Mouse (Mus musculus) embryonic facial prominence, embryonic 11.5 days (tissue): Measurements from ENCODE around the gene Stk32c. TPM values are rescaled to one million over a fixed set of nuclear protein-coding genes. Genes with fewer than 3 reads are reported as not detected.

Source experiments
- ATAC-seq: fragments of 200-750 bp; cut with Nextera tagmentation; replicated peaks from 2 replicates; pipeline ENCODE4 v1.8.0; 2017; ENCODE audit warnings: low read depth; ENCODE audit not compliant: insufficient number of reproducible peaks, low FRiP score, low TSS enrichment
- DNase-seq: peaks from one replicate; pipeline ENCODE4 v3.0.0-alpha.2; 2015; ENCODE audit warnings: low spot score
- H3K27ac ChIP-seq: fragments of 300-500 bp; sonication (generic); replicated peaks from 2 replicates; pipeline ENCODE4 v1.5.1; 2014; ENCODE audit warnings: mild to moderate bottlenecking, low read depth, low read length, control low read depth
- H3K27me3 ChIP-seq: fragments of 300-500 bp; sonication (generic); 2 replicates; pipeline ENCODE4 v1.6.1; 2014; ENCODE audit warnings: mild to moderate bottlenecking, low read length, moderate library complexity, mixed read lengths; ENCODE audit not compliant: control insufficient read depth, insufficient read depth
- H3K36me3 ChIP-seq: fragments of 300-500 bp; sonication (generic); replicated peaks from 2 replicates; pipeline ENCODE4 v1.6.1; 2014; ENCODE audit warnings: low read depth, mild to moderate bottlenecking, low read length, moderate library complexity, mixed read lengths; ENCODE audit not compliant: control insufficient read depth, insufficient read depth
- H3K4me1 ChIP-seq: fragments of 300-500 bp; sonication (generic); 2 replicates; pipeline ENCODE4 v1.6.1; 2014; ENCODE audit warnings: low read length, mixed read lengths; ENCODE audit not compliant: control insufficient read depth, insufficient read depth
- H3K4me2 ChIP-seq: fragments of 300-500 bp; sonication (generic); 2 replicates; pipeline ENCODE4 v1.6.1; 2014; ENCODE audit warnings: low read depth, mild to moderate bottlenecking, control low read depth, low read length, moderate library complexity
- H3K4me3 ChIP-seq: fragments of 300-500 bp; sonication (generic); 2 replicates; pipeline ENCODE4 v1.5.1; 2014; ENCODE audit warnings: low read depth, low read length, control low read depth
- H3K9ac ChIP-seq: fragments of 300-500 bp; sonication (generic); replicated peaks from 2 replicates; pipeline ENCODE4 v1.6.1; 2014; ENCODE audit warnings: mild to moderate bottlenecking, control low read depth, low read length
- H3K9me3 ChIP-seq: fragments of 300-500 bp; sonication (generic); replicated peaks from 2 replicates; pipeline ENCODE4 v1.6.1; 2016; ENCODE audit warnings: mild to moderate bottlenecking, low read length, inconsistent platforms, mixed read lengths; ENCODE audit not compliant: control insufficient read depth
- WGBS: fragments of 180-500 bp; shearing (Covaris S2); extraction: QIAGEN DNeasy Blood & Tissue Kit; methylation state at CpG from one replicate; pipeline ENCODE4 v1.1.7; 2014; 5-methylcytosine and 5-hydroxymethylcytosine counted together
- polyA plus RNA-seq: library from polyadenylated mRNA; unstranded; fragments of >200 nt; fragmentation: Nextera tagmentation; extraction: Ambion mirVana; gene quantifications from 2 replicates; pipeline ENCODE4 v1.2.1, GENCODE M21; 2014

The Stk32c gene
- polyA plus RNA-seq, 1 experiment from 2014 or later: 0.36 TPM

DNA sequence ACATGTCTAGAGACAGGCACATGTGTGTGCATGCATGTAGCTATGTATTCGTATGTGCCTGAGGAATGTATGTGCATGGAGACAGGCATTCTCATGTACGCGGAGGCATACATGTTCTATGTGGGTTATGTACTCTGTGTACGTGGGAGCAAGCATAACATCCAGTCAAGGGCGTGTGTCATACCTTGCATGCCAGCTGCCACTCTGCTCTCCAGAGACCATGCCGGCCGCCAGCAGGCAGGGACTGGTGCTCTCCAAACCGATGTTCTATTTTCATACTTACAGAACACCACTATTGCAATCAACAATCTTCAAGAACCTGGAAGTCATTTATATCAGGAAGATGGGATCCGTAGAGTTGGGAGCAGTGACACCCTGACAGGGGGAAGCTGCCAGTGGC, 3.4 kb upstream of the Stk32c start:
- ATAC-seq: no peak
- Histone ChIP-seq H3K4me2 (no peak overlapping the region), H3K27ac (no peak overlapping the region)

DNA sequence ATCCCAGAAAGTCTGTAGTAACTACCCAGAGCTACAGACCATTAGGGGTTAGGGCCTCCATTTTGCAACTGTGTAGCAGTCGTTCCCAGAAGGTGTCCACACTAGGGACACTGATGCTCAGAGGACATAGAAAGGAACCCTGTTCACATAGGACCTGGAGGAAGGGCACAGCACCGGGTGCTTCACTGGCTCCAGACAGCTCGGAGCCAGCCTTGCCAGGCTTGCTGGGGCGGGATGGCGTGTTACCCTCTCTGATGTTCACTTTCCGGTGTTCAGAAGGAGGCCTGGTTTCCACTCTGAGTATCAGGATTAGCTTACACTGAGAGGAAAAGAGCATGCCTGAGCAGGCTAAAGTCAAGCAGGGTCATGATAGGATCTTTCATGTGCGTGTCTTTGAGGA, 2.8 kb upstream of the Stk32c start:
- Histone ChIP-seq H3K4me2 (no peak overlapping the region), H3K9ac (no peak overlapping the region), H3K9me3 (no peaks in the 10 kb centered on the region), H3K4me1 (no peaks in the 10 kb centered on the region), H3K27ac (no peak overlapping the region), H3K36me3 (no peaks in the 10 kb centered on the region), H3K27me3 (no peaks in the 10 kb centered on the region), H3K4me3 (no peak overlapping the region)
- ATAC-seq (no peak), DNase-seq (no peak)
- WGBS: 83% methylated on average over 7 of the region's 7 CpGs

More for the DNA sequence above, 3.4 kb upstream of the Stk32c start:
- Histone ChIP-seq H3K36me3 (no peaks in the 10 kb centered on the region), H3K4me3 (no peak overlapping the region), H3K4me1 (no peaks in the 10 kb centered on the region), H3K9ac (no peak overlapping the region), H3K9me3 (no peaks in the 10 kb centered on the region), H3K27me3 (no peaks in the 10 kb centered on the region)
- DNase-seq: no peak
- WGBS: 93% methylated on average over 9 of the region's 9 CpGs

DNA sequence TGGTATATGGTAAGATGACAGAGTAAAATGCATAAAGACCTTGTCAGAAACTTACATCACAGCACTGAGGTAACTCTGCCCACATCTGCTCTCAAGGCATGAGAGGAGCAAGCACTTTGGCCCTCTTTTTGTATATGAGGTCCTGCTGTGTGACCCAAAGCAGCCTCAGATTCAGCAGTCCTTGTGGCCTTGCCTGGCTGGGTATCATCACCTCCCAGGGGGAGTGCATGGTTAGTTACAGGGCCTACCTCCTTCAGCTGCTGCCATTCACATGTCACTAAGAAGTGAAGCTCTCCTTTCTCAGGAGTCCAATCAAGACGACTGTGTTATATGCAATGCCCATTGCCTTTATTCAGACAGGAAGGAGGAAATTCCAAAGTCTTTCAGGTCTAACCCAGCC, 2.4 kb upstream of the Stk32c start:
- Histone ChIP-seq H3K27me3 (no peaks in the 10 kb centered on the region), H3K9me3 (no peaks in the 10 kb centered on the region), H3K27ac (no peak overlapping the region), H3K36me3 (no peaks in the 10 kb centered on the region), H3K9ac (no peak overlapping the region), H3K4me3 (no peak overlapping the region), H3K4me1 (no peaks in the 10 kb centered on the region), H3K4me2 (no peak overlapping the region)
- DNase-seq (no peak), ATAC-seq (no peak)
- WGBS: 65% methylated on average over 1 of the region's 1 CpGs

DNA sequence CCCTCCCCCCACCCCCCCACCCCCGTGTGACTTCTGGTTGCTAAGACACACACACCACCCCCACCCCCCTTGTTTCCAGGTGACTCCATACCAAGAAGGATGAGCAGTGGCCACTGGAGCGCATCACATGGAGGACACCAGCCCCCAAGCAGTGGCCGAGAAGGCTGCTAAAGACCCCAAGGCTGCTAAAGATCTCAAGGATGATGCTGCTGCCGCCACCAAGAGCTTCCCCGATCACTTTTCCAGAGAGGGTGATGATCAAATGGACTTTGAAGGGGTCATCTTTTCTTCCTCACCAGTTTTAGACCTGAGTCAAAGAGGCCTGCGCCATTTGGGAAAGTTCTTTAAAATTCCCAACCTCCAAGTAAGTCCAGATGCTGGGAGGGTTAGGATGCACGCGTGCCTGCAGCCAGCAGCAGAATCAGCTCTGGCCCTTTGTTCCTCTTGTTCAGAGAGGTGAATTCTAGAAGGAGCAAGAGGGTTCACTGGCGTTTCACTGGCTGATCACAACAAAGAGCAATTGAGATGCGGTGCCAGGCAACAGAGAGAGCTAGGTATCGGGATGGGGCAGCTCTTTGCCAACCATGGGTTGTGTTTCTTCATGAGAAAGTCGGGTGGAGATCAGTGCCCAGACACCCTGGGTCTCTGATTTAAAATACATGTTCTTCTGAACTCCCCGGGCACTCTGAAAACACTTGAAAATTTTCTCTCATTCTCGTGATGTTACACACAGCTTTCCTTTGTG, 1.7 kb upstream of the Stk32c start:
- WGBS: 78% methylated on average over 14 of the region's 14 CpGs
- no peak overlapping the region for H3K4me2 ChIP-seq
- no peak for DNase-seq
- H3K36me3 ChIP-seq: no peaks in the 10 kb centered on the region
- H3K27me3 ChIP-seq: no peaks in the 10 kb centered on the region
- H3K27ac ChIP-seq: no peak overlapping the region
- no peak overlapping the region for H3K4me3 ChIP-seq
- ATAC-seq: no peak
- H3K9me3 ChIP-seq: no peaks in the 10 kb centered on the region
- H3K9ac ChIP-seq: no peak overlapping the region
- no peaks in the 10 kb centered on the region for H3K4me1 ChIP-seq

DNA sequence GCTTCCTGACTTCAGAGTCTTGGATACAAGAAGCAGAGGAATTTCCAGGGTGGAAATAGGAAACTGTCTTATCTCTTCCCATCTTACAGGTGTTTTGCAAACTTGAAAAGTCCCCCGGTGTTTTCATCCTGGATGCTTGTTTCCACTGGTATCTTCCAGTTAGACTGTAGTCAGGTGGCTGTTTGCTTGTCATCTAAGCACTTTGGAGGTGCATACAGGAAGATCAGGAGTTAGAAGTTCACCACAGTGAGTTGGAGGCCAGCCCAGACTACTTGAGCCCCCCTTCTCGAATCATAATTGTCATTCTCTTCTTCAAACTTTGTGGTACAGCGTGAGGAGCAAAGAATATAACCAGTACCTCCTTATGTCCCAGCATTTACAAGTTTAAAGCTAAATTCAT, 1.1 kb upstream of the Stk32c start:
- DNase-seq (no peak), ATAC-seq (no peak)
- no peak overlapping the region for H3K27ac ChIP-seq
- no peak overlapping the region for H3K4me2 ChIP-seq
- H3K4me1 ChIP-seq: no peaks in the 10 kb centered on the region
- H3K9ac ChIP-seq: no peak overlapping the region
- H3K36me3 ChIP-seq: no peaks in the 10 kb centered on the region
- no peaks in the 10 kb centered on the region for H3K9me3 ChIP-seq
- no peaks in the 10 kb centered on the region for H3K27me3 ChIP-seq
- H3K4me3 ChIP-seq: no peak overlapping the region
- 82% methylated on average over 3 of the region's 3 CpGs for WGBS

DNA sequence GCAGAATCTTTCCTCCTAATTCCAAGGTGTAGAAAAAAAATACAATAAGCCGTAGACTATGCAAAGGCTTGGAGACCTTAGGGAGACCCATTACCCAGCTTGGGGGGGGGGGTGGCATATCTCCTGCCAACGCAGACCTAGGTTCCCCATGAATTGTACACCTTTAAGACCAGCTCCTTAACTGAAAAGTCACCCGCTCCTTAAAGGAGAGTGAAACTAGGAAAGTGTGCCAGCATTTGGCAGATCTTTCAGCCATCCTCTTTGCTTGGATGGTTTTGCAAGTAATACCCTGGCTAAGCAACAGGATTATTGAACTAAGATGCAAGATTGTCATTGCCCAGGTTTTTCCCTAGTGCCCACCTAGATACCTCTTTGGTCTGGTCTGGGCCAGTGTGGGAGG, 644 bp upstream of the Stk32c start:
- Histone ChIP-seq H3K4me1 (no peaks in the 10 kb centered on the region), H3K9ac (peak overlapping the region; percentile 15; the same call in 1 of the 2 replicates), H3K4me3 (peak overlapping the region; percentile 50), H3K36me3 (no peaks in the 10 kb centered on the region), H3K4me2 (peak overlapping the region; percentile 44), H3K27me3 (no peaks in the 10 kb centered on the region), H3K27ac (no peak overlapping the region), H3K9me3 (no peaks in the 10 kb centered on the region)
- DNase-seq (no peak), ATAC-seq (peak; percentile 7; the same call in 1 of the 2 replicates)
- 64% methylated on average over 3 of the region's 3 CpGs for WGBS

DNA sequence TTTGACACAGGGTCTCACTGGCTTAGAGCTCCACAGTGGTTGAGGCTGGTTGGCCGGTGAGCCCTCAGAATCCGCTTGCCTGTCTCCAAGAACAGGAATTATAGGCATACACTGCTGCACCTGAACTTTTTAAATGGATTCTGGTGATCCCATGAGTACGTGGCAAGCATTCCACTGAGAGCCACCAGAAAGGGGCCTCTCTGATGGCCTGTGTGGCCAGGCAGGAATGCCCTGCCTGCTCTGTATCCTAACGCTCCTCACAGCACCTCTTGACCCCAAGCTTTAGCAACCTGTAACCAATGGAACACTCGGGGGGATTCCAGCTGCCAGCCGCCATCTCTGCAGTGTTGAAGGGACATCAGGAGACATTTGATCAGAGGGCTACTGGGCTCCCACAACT, 1.3 kb downstream of the Stk32c start:
- Histone ChIP-seq H3K27ac (no peak overlapping the region), H3K4me3 (no peak overlapping the region), H3K4me2 (no peak overlapping the region), H3K9me3 (no peaks in the 10 kb centered on the region), H3K36me3 (no peaks in the 10 kb centered on the region), H3K4me1 (no peaks in the 10 kb centered on the region), H3K27me3 (no peaks in the 10 kb centered on the region), H3K9ac (no peak overlapping the region)
- no peak for ATAC-seq
- 80% methylated on average over 6 of the region's 6 CpGs for WGBS
- DNase-seq: no peak

DNA sequence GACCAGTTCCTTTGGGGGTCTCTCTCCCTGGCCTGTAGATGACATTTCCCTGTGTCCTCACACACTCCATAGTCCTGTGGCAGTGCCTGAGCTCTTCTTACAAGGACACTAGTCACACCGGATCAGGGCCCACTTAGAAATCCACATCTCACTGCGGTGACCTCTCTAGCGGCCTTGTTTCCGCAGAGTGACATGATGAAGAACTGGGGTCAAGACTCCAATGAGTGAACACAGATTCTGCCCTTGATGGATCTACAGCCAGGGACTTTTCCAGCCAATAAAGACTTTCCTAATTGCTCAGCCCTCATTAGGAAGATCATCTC, 4.4 kb downstream of the Stk32c start:
- Histone ChIP-seq H3K4me1 (no peaks in the 10 kb centered on the region), H3K9ac (no peak overlapping the region), H3K27me3 (no peaks in the 10 kb centered on the region), H3K4me2 (no peak overlapping the region), H3K9me3 (no peaks in the 10 kb centered on the region), H3K27ac (no peak overlapping the region), H3K4me3 (no peak overlapping the region), H3K36me3 (no peaks in the 10 kb centered on the region)
- WGBS: 82% methylated on average over 4 of the region's 4 CpGs
- ATAC-seq: no peak
- no peak for DNase-seq
